Mouse (Mus musculus) heart, embryonic 11.5 days (tissue): ENCODE results near the gene Epha4. TPM values are rescaled to one million over a fixed set of nuclear protein-coding genes. Genes with fewer than 3 reads are reported as not detected.

Source experiments
- ATAC-seq: fragments of 200-750 bp; cut with Nextera tagmentation; replicated peaks from 2 replicates; pipeline ENCODE4 v1.8.0; 2017; ENCODE audit warnings: moderate library complexity; ENCODE audit not compliant: insufficient number of reproducible peaks, low FRiP score, low TSS enrichment
- H3K27ac ChIP-seq: fragments of 300-500 bp; sonication (generic); 2 replicates; pipeline ENCODE4 v1.5.1; 2014; ENCODE audit warnings: mild to moderate bottlenecking, low read depth, low read length
- H3K27me3 ChIP-seq: fragments of 300-500 bp; sonication (generic); 2 replicates; pipeline ENCODE4 v1.6.1; 2014; ENCODE audit warnings: mild to moderate bottlenecking, low read length, mixed read lengths; ENCODE audit not compliant: control insufficient read depth, insufficient read depth
- H3K36me3 ChIP-seq: fragments of 300-500 bp; sonication (generic); 2 replicates; pipeline ENCODE4 v1.6.1; 2014; ENCODE audit warnings: mild to moderate bottlenecking, low read length, moderate library complexity, mixed read lengths; ENCODE audit not compliant: control insufficient read depth, insufficient read depth
- H3K4me1 ChIP-seq: fragments of 300-500 bp; sonication (generic); 2 replicates; pipeline ENCODE4 v1.6.1; 2014; ENCODE audit warnings: low read length; ENCODE audit not compliant: control insufficient read depth, insufficient read depth
- H3K4me2 ChIP-seq: fragments of 300-500 bp; sonication (generic); 2 replicates; pipeline ENCODE4 v1.6.1; 2014; ENCODE audit warnings: mild to moderate bottlenecking, moderate library complexity
- H3K4me3 ChIP-seq: fragments of 300-500 bp; sonication (generic); 2 replicates; pipeline ENCODE4 v1.5.1; 2014; ENCODE audit warnings: low read depth, low read length
- H3K9ac ChIP-seq: fragments of 300-500 bp; sonication (generic); 2 replicates; pipeline ENCODE4 v1.6.1; 2014; ENCODE audit warnings: mild to moderate bottlenecking, low read depth, low read length, moderate library complexity
- H3K9me3 ChIP-seq: fragments of 300-500 bp; sonication (generic); replicated peaks from 2 replicates; pipeline ENCODE4 v1.6.1; 2016; ENCODE audit warnings: low read length; ENCODE audit not compliant: control insufficient read depth
- WGBS: fragments of 180-500 bp; shearing (Covaris S2); extraction: QIAGEN DNeasy Blood & Tissue Kit; methylation state at CpG from one replicate; pipeline ENCODE4 v1.1.7; 2014; ENCODE audit not compliant: insufficient replicate concordance; 5-methylcytosine and 5-hydroxymethylcytosine counted together
- polyA plus RNA-seq: library from polyadenylated mRNA; unstranded; fragments of >200 nt; fragmentation: Nextera tagmentation; extraction: Ambion mirVana; gene quantifications from 2 replicates; pipeline ENCODE4 v1.2.1, GENCODE M21; 2014

Epha4 gene
- polyA plus RNA-seq, 1 experiment from 2014 or later = 7.4 TPM

DNA sequence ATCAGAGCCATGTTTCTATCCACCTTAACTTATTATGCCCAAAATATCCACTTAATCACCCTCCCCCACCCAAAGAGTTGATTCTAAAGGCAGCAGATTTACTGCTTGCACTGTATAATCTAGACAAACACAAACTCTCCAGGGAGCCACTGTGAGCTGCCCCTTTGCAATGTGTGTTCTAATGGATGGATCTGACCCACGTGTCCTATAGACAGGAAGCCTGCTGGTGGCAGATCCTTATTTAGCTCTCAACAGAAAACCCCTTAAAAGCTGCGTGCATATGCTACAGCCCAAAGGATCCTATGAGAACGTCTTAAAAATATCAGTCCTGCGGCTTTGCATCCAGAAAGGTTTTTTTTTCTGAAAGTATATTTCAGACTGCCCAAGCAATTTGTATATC, 98.0 kb downstream of the Epha4 start:
- Histone ChIP-seq H3K4me2 (no peak overlapping the region), H3K4me3 (no peak overlapping the region), H3K9ac (no peak overlapping the region), H3K27ac (no peak overlapping the region), H3K36me3 (no peaks in the 10 kb centered on the region), H3K9me3 (no peaks in the 10 kb centered on the region), H3K4me1 (peaks cover 6% of the 10 kb centered on the region; the same call in 1 of the 2 replicates), H3K27me3 (no peaks in the 10 kb centered on the region)
- WGBS = 58% methylated on average over 4 of the region's 4 CpGs
- ATAC-seq = no peak

DNA sequence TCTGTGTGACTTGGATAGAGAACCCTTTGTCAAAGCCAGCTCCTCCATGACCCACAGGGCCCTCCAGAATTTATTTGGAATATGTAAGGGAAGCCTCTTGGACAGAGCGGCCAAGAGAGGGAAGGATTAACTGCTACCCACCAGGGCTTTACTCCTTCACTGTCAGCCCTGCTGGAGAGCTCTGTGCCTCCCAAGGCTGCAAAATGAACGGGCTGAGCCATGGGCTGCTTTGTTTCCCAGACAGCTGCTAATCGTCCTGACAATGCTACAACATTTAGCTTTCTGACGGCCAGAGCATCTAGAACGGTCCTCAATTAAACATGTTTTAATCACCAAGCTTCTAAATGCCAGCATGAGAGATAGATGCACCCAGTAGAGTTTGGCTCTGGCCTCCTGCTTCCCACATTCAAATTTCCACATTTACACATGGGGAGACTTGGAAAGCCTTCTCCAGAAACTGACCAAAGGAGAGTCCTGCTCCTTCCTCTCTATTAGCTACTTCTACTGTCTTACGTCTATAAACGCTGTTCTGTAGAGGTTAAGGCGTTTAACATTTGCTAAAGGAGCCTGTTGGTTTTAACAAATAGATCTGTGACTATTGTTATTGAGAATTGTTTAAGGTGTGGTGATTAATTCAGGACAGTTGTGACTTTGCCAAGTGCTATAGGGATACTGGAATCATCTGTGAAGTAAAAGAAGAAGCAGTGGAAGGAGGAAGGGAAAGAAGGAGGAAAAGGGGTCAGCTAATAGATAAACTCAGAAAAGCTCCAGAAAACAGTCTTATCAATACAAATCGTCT, 101.8 kb downstream of the Epha4 start:
- Histone ChIP-seq H3K9ac (no peak overlapping the region), H3K4me1 (peaks cover 3% of the 10 kb centered on the region; the same call in 1 of the 2 replicates), H3K4me3 (no peak overlapping the region), H3K36me3 (no peaks in the 10 kb centered on the region), H3K9me3 (no peaks in the 10 kb centered on the region), H3K4me2 (no peak overlapping the region), H3K27ac (no peak overlapping the region), H3K27me3 (no peaks in the 10 kb centered on the region)
- 46% methylated on average over 9 of the region's 9 CpGs for WGBS
- no peak for ATAC-seq

DNA sequence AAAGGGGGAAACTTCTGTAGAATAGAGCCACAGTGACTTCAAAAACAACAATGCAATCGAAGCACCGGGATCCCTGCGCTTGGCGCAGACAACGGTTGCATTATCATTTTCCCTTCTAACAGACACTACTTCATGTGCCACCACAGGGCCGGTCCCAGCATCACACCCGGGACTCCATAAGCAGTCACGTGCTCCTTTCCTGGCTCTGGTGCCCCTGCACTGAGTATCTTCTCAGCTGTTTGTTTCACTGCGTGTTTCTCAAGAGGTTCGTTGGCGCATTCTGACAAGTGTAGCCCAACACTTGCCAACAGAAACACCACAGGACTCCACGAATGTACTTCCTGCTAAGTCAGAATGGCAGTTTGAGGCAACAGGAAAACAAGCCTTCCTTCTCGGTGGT, 102.6 kb downstream of the Epha4 start:
- no peak overlapping the region for H3K9ac ChIP-seq
- H3K4me3 ChIP-seq = no peak overlapping the region
- ATAC-seq = no peak
- H3K36me3 ChIP-seq = no peaks in the 10 kb centered on the region
- H3K27ac ChIP-seq = no peak overlapping the region
- 61% methylated on average over 13 of the region's 13 CpGs for WGBS
- H3K9me3 ChIP-seq = no peaks in the 10 kb centered on the region
- no peaks in the 10 kb centered on the region for H3K27me3 ChIP-seq
- H3K4me1 ChIP-seq = peaks cover 6% of the 10 kb centered on the region; the same call in 1 of the 2 replicates
- H3K4me2 ChIP-seq = no peak overlapping the region

DNA sequence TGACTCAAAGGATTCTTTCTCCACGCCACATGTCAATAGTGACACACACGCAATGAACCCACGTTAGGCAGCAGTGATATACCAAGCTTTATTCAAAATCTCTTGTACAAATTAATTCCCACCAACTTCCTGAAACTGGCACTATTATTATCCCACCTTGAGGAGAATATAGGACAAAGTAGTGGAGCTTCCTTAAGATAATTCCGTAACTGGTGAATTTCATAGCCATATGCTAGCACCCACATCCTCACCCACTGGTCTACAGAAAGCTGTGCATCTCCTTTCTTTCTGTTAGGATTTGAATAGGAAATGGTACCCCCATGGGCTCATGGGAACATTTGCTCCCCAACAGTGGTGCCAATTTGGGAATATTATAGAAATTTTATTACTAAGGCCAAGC, 103.7 kb downstream of the Epha4 start:
- no peak for ATAC-seq
- Histone ChIP-seq H3K9me3 (no peaks in the 10 kb centered on the region), H3K4me1 (peaks cover 6% of the 10 kb centered on the region; the same call in 1 of the 2 replicates), H3K4me2 (no peak overlapping the region), H3K36me3 (no peaks in the 10 kb centered on the region), H3K27ac (no peak overlapping the region), H3K27me3 (no peaks in the 10 kb centered on the region), H3K9ac (no peak overlapping the region), H3K4me3 (no peak overlapping the region)
- 90% methylated on average over 4 of the region's 4 CpGs for WGBS

DNA sequence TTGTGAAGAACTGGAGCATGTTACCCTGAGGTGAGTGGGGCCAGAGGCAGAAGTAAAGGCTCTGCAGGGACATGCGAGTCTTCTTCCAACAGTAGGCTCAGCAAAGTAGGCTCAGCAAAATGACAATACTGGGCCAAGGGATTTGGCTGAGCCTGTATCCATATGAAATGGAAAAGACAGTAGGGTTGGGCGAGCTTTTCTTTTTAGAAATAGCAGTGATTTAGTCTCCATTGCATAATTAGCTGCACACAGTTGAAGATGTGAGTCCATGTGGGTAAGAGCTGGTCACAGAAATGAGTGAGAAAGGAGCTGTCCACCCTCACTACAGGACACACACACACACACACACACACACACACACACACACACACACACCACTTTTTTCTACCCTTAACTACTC, 104.2 kb downstream of the Epha4 start:
- Histone ChIP-seq H3K4me1 (peaks cover 6% of the 10 kb centered on the region; the same call in 1 of the 2 replicates), H3K27ac (no peak overlapping the region), H3K36me3 (no peaks in the 10 kb centered on the region), H3K9me3 (no peaks in the 10 kb centered on the region), H3K9ac (no peak overlapping the region), H3K4me3 (no peak overlapping the region), H3K27me3 (no peaks in the 10 kb centered on the region), H3K4me2 (no peak overlapping the region)
- ATAC-seq = no peak
- WGBS = 92% methylated on average over 2 of the region's 2 CpGs

DNA sequence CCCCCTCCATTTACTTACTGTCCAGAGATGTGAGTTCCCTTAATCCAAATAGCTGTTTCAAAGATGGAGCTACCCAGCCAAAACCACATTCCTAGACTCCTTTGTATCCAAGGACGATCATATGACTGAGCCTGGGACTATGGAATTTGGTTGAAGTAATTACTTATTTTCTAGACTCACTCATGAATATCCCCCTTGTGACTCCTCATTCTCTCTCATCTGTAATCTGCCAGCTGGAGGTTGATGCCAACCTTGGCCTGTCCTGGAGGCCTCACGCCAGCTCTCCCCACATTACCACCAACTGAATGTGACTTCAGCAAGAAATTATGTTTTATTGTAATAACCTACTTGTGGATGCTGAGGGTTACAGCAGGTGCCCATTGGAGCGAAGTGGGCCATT, 104.7 kb downstream of the Epha4 start:
- Histone ChIP-seq H3K9ac (no peak overlapping the region), H3K27ac (no peak overlapping the region), H3K4me2 (no peak overlapping the region), H3K9me3 (no peaks in the 10 kb centered on the region), H3K4me1 (peaks cover 6% of the 10 kb centered on the region; the same call in 1 of the 2 replicates), H3K27me3 (no peaks in the 10 kb centered on the region), H3K36me3 (no peaks in the 10 kb centered on the region), H3K4me3 (no peak overlapping the region)
- no peak for ATAC-seq
- WGBS = 85% methylated on average over 3 of the region's 3 CpGs

DNA sequence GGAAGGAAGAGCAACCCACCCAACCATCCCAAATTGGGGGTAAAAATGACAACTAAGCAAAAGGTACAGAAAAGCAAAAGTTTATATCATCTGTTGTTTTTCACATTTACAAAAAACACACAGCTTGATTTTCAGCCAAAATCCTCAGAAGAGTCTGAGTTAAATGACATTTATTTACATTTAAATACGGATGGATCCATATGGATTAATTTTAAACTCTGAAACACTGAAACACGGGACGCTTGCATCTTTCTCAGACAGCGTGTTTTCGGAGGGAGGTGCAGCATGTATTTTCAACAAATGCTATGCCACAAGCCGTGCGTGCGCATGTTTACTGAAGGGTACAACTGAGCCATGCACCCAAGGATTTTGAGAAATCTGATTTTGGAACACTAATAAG, 105.4 kb downstream of the Epha4 start:
- no peak for ATAC-seq
- H3K4me2 ChIP-seq = no peak overlapping the region
- 91% methylated on average over 8 of the region's 8 CpGs for WGBS

DNA sequence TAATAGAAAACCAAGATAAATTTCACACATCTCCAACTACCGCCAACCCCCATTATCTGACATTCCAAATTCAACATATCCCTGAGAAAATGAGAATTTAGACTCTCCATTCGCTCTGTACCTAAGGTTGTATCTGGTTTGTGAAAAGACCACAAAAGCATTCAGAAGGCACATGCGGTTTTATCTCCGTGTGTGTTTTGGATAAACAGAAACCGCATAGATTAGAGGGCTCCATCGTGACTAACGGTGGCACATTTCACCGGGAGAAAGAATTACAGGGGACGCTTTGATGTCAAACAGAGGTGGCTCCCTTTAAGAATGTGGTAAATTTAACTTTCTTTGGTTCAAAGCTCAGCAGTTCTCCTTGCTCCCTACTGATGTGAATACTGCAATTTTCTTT, 107.5 kb downstream of the Epha4 start:
- H3K27me3 ChIP-seq = no peaks in the 10 kb centered on the region
- H3K9ac ChIP-seq = no peak overlapping the region
- H3K4me3 ChIP-seq = no peak overlapping the region
- ATAC-seq = no peak
- no peaks in the 10 kb centered on the region for H3K36me3 ChIP-seq
- H3K4me2 ChIP-seq = no peak overlapping the region
- no peak overlapping the region for H3K27ac ChIP-seq
- 0 out of 2 replicates have a peak, but pooled peaks cover 6% of the 10 kb centered on the region for H3K4me1 ChIP-seq
- no peaks in the 10 kb centered on the region for H3K9me3 ChIP-seq
- WGBS = 31% methylated on average over 9 of the region's 9 CpGs

More for the DNA sequence above, 105.4 kb downstream of the Epha4 start:
- Histone ChIP-seq H3K4me3 (no peak overlapping the region), H3K9me3 (no peaks in the 10 kb centered on the region), H3K27ac (no peak overlapping the region), H3K9ac (no peak overlapping the region), H3K27me3 (no peaks in the 10 kb centered on the region), H3K4me1 (peaks cover 6% of the 10 kb centered on the region; the same call in 1 of the 2 replicates), H3K36me3 (no peaks in the 10 kb centered on the region)

DNA sequence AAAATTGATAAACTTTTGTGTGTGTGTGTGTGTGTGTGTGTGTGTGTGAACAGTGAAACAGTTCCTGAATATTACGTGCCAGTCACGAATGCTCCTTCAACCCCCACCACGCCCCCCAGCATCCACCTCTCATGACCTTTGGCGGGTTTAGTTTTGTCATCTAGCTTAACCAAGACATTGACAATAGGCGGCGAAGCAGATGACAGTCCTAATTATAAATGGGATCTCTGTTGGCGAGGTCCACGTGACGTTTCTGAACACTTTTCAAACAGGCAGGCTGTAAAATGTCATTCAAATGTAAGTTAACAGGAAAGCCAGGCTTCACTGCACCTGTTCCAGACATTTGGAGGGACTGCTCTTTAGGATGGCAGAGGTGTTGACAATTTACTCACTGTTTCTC, 108.3 kb downstream of the Epha4 start:
- Histone ChIP-seq H3K27me3 (no peaks in the 10 kb centered on the region), H3K9ac (no peak overlapping the region), H3K4me1 (0 out of 2 replicates have a peak, but pooled peaks cover 3% of the 10 kb centered on the region), H3K36me3 (no peaks in the 10 kb centered on the region), H3K4me3 (no peak overlapping the region), H3K9me3 (no peaks in the 10 kb centered on the region), H3K27ac (no peak overlapping the region), H3K4me2 (no peak overlapping the region)
- WGBS = 83% methylated on average over 9 of the region's 9 CpGs
- ATAC-seq = no peak
